Mouse (Mus musculus) gastrocnemius, postnatal 10 days (tissue): ENCODE data around the gene Ncapg2. TPM values are rescaled to one million over a fixed set of nuclear protein-coding genes. Genes with fewer than 3 reads are reported as not detected.

Experiments used
- total RNA-seq, 2 experiments: library from RNA; stranded (reverse); gene quantifications; 2 replicates each; pipeline ENCODE4 v1.2.3; 2021

Ncapg2 gene
- total RNA-seq, 2 experiments from 2014 or later: 10.0 to 14.9 TPM

Other genes starting within 250 kb of the Ncapg2 start
- gene Wdr60, start 142.4 kb upstream of the Ncapg2 start, total RNA-seq: 1 to 10 TPM; 4.8 to 5.7 TPM
- not detected for gene Gm11027, start 130.0 kb upstream of the Ncapg2 start, total RNA-seq
- 10 to 100 TPM; 24.7 to 30.6 TPM for gene Esyt2, start 124.2 kb upstream of the Ncapg2 start, total RNA-seq
- gene Ptprn2, start 80.3 kb downstream of the Ncapg2 start, total RNA-seq: under 1 TPM; 0.31 to 0.45 TPM